Mouse (Mus musculus) ES-E14 (cell line): ENCODE measurements at regions not wholly inside any gene's neighbourhood (a gene's known extent, or its start where the extent isn't known, plus 50 kb on each side); places are given as distances from the start of the nearest gene placed in this dataset.

Experiments
- DNase-seq: peaks from one replicate; pipeline ENCODE4 v3.0.0-alpha.2; 2013; ENCODE audit warnings: low read depth, low spot score
- H3K27ac ChIP-seq: 2 replicates; pipeline ENCODE4 v1.5.1; 2012; ENCODE audit warnings: low read depth, mild to moderate bottlenecking, low read length, moderate library complexity, mixed read lengths; ENCODE audit not compliant: poor library complexity, insufficient read depth, severe bottlenecking
- H3K36me3 ChIP-seq: 2 replicates; pipeline ENCODE4 v1.6.1; 2012; ENCODE audit warnings: mild to moderate bottlenecking, low read length, moderate library complexity, mixed read lengths; ENCODE audit not compliant: control insufficient read depth, poor library complexity, insufficient read depth, severe bottlenecking
- H3K4me1 ChIP-seq, 2 experiments: fragments of 150-350 bp in 1 of 2; sonication (generic) in 1 of 2; 2 replicates each; pipeline ENCODE4 v1.6.1; 2012; ENCODE audit warnings: low read length in 2 of 2, mild to moderate bottlenecking in 1 of 2, mixed read lengths in 1 of 2; ENCODE audit not compliant: control insufficient read depth in 2 of 2, insufficient read depth in 2 of 2, poor library complexity in 1 of 2
- H3K4me3 ChIP-seq, 2 experiments: fragments of 150-350 bp in 1 of 2; sonication (generic) in 1 of 2; 2 replicates each; pipeline ENCODE4 v1.5.1; 2012; ENCODE audit warnings: low read length in 2 of 2, low read depth in 1 of 2, mild to moderate bottlenecking in 1 of 2, mixed read lengths in 1 of 2; ENCODE audit not compliant: insufficient read depth in 1 of 2, poor library complexity in 1 of 2, severe bottlenecking in 1 of 2
- H3K9ac ChIP-seq: 2 replicates; pipeline ENCODE4 v1.6.1; 2012; ENCODE audit warnings: low read depth, mild to moderate bottlenecking, low read length, mixed read lengths; ENCODE audit not compliant: poor library complexity, insufficient read depth, severe bottlenecking
- H3K9me3 ChIP-seq: fragments of 150-350 bp; sonication (generic); 2 replicates; pipeline ENCODE4 v1.6.1; 2012; ENCODE audit warnings: low read depth, mild to moderate bottlenecking, low read length; ENCODE audit not compliant: control insufficient read depth, insufficient read depth
- CHD2 ChIP-seq: IDR thresholded peaks from 2 replicates; pipeline ENCODE4 v1.6.1; 2014; ENCODE audit warnings: mild to moderate bottlenecking, low read depth, low read length, inconsistent platforms
- HCFC1 ChIP-seq: IDR thresholded peaks from 2 replicates; pipeline ENCODE4 v1.6.1; 2012; ENCODE audit warnings: low read length, inconsistent platforms, borderline replicate concordance; ENCODE audit not compliant: insufficient read depth
- MAFK ChIP-seq: IDR thresholded peaks from 2 replicates; pipeline ENCODE4 v1.6.1; 2014; ENCODE audit warnings: mild to moderate bottlenecking, low read depth, low read length, inconsistent platforms; ENCODE audit not compliant: insufficient read depth
- ZC3H11A ChIP-seq: IDR thresholded peaks from 2 replicates; pipeline ENCODE4 v1.6.1; 2012; ENCODE audit warnings: low read depth, mild to moderate bottlenecking, inconsistent platforms, low read length, borderline replicate concordance
- ZNF384 ChIP-seq: IDR thresholded peaks from 2 replicates; pipeline ENCODE4 v1.6.1; 2012; ENCODE audit warnings: low read depth, low read length, inconsistent platforms
- in situ Hi-C, 2 experiments: fragments of 600-800 bp; cut with MboI; formaldehyde crosslinking; loops; one replicate each; pipeline ENCODE4 v1.15.1; 2025; ENCODE audit warnings: low sequenced_read_pairs in 2 of 2, inconsistent platforms in 1 of 2; ENCODE audit not compliant: unreplicated experiment in 2 of 2

DNA sequence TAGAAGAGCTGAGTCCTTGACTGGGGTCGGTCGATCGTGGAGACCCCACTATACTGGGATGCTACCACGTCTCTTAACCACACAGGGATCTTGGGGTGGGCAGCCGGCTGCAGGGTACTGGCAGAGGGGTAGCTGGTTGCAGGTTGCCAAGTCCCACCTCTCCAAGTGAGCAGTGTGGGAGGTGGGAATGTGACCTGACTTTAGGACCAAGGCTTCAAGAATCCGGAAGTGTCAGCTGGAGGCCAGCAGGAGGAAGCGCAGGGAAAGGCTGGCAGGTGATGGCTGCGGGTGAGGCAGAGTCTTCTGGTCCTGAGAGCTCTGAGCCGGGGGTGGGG, 99.2 kb downstream of the Amer3 start:
- Histone ChIP-seq H3K9ac (no peak overlapping the region), H3K4me3 (peak overlapping the region; percentile 53 to 70), H3K36me3 (no peaks in the 10 kb centered on the region), H3K27ac (no peak overlapping the region), H3K9me3 (no peaks in the 10 kb centered on the region), H3K4me1 (peaks cover 0 to 5% of the 10 kb centered on the region in 2 experiments; a peak in 1 of 4 replicates)
- no peak for TF ChIP-seq HCFC1
- TF ChIP-seq ZC3H11A: no peak
- TF ChIP-seq MAFK: no peak
- no peak for TF ChIP-seq ZNF384
- TF ChIP-seq CHD2: no peak
- DNase-seq: no peak
- in situ Hi-C loops: no loop called here

DNA sequence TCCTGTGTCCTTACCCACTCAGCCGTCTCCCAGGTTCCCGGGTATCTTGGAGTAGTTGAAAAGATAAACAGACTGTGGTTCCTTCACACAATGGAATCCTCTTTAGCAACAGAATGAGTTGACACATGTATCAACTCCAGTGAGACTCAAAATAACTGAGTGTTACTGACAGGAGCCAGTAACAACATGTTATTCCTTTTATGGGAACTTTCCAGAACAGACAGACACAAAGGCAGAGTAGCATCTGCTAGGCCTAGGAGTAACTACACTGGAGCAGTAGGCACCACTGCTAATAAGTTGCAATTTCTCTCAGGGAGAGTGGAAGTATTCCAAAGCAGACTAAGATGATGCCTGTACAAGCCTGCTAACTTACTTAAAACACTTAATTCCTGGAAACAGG, 107.1 kb downstream of the Amer3 start:
- Histone ChIP-seq H3K4me3 (no peak overlapping the region), H3K27ac (no peak overlapping the region), H3K9me3 (no peaks in the 10 kb centered on the region), H3K4me1 (peaks cover 0 to 3% of the 10 kb centered on the region in 2 experiments; a peak in 1 of 4 replicates), H3K9ac (no peak overlapping the region), H3K36me3 (no peaks in the 10 kb centered on the region)
- no peak for TF ChIP-seq HCFC1
- TF ChIP-seq MAFK: no peak
- TF ChIP-seq ZNF384: no peak
- DNase-seq: no peak
- in situ Hi-C loops: no loop called here

DNA sequence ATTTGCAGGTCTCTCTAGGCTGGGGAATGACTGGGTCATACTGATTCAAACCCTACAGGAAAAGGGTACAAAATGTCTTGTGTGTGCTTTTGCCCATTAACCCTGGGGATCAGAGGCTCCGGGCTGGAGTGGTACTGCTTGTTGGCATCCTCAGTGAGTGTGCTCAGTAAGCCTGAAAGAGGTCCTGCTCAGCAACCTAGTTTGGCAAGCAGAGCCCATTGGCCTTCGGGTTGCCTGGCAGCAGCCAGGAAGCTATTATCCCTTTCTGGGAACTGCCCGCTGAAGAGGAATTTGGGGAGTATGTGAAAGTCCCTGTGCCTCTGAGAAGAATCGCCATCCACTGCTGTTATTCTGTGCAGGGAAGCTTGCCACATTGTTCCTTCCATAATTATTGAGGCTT, 117.1 kb downstream of the Amer3 start:
- H3K36me3 ChIP-seq: no peaks in the 10 kb centered on the region
- no peak for TF ChIP-seq ZNF384
- TF ChIP-seq ZC3H11A: no peak
- no peak for TF ChIP-seq MAFK
- no peak for TF ChIP-seq CHD2
- TF ChIP-seq HCFC1: no peak
- H3K9ac ChIP-seq: no peak overlapping the region
- in situ Hi-C loops: no loop called here
- H3K27ac ChIP-seq: no peak overlapping the region
- DNase-seq: no peak
- no peak overlapping the region for H3K4me3 ChIP-seq
- H3K9me3 ChIP-seq: no peaks in the 10 kb centered on the region
- H3K4me1 ChIP-seq: peaks cover 0 to 2% of the 10 kb centered on the region in 2 experiments; a peak in 1 of 4 replicates

DNA sequence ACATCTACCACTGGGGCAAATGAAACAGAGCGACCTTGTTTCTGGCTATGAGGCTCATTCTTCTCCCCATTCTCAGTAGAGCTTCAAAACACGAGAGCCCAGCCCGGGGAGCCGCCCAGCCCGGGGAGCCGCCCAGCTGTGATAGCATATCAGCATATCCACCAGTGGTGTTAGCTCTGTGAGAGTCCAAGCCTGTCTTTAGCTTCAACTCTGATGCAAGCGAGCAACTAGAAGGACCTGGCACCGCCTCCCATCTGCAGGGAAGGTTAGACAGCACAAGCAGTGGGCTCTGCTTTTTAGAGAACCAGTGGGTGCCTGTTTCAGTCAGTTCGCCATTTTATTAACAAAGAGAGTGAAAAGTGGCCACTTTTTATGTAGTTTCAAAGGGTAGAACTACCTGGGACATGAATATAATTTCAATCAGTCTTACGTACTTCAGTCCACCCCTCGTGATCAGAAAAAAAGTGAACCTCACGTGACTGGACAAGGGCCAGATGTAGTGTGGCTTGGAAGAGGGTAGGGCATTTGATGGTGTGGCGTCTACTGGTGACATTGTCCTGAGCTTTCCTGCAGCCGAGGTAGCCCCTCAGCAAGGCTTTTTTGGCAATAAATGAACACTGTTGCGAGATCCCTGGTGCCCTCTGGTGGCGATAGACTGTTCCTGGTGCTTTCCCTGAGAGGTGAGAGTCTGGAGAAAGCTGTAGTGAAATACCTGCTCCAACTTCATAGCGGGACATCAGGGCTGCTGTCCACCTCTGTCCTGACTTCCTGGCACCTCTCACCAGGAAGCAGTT, 121.0 kb downstream of the Amer3 start:
- no peaks in the 10 kb centered on the region for H3K36me3 ChIP-seq
- H3K4me3 ChIP-seq: no peak overlapping the region
- no peak overlapping the region for H3K27ac ChIP-seq
- TF ChIP-seq CHD2: no peak
- TF ChIP-seq ZNF384: no peak
- no peak for TF ChIP-seq HCFC1
- no peak for TF ChIP-seq MAFK
- TF ChIP-seq ZC3H11A: peak; percentile 52; the same call in 1 of the 2 replicates
- in situ Hi-C loops: no loop called here
- H3K9ac ChIP-seq: no peak overlapping the region
- peak; percentile 65 for DNase-seq
- peaks cover 0 to 2% of the 10 kb centered on the region in 2 experiments; a peak in 1 of 4 replicates for H3K4me1 ChIP-seq
- H3K9me3 ChIP-seq: no peaks in the 10 kb centered on the region
